Mouse (Mus musculus): ENCODE results near the gene Ifi44. TPM values are rescaled to one million over a fixed set of nuclear protein-coding genes. Genes with fewer than 3 reads are reported as not detected.

The Ifi44 gene
- polyA plus RNA-seq (2015; fragmentation: Nextera tagmentation; extraction: Ambion mirVana): 0.50 and 0.56 TPM in 2 replicates

DNA sequence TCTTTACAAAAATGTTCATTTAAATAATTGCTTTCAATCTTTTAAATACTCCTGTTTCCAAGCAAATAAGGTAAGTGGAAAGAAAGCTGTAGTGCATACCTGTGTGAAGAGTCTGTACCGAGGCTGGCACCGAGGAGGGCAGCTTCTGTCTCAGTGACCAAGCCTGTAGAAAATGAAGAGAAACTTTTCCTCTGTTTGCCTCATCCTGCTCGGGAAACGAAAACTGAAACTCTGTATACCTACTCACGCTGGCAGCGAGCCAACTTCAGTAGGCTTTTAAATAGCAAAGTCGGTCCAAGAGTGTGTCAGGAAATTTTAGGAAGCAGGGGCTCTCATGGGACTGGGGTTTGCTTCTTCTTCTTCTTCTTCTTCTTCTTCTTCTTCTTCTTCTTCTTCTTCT lies at the start of gene Ifi44:
Gene Ifi44 (minus strand): TSS at position 224 of the 400 bp plus-strand sequence.
- Histone ChIP-seq H3K27me3 (ENCODE audit: control insufficient read depth, insufficient read depth, low read length) (no peaks in the 10 kb centered on the region), H3K9me3 (ENCODE audit: control insufficient read depth, low read length) (no peaks in the 10 kb centered on the region), H3K4me1 (replicated peaks; ENCODE audit: control insufficient read depth, insufficient read depth) (no peaks in the 10 kb centered on the region), H3K36me3 (ENCODE audit: control insufficient read depth, insufficient read depth, low read length) (no peaks in the 10 kb centered on the region), H3K4me3 (ENCODE audit: low read depth, low read length) (peak within 1 kb of the TSS; percentile 24), H3K27ac (replicated peaks) (no peak within 1 kb of the TSS), H3K4me2 (replicated peaks; ENCODE audit: low read depth) (peak within 1 kb of the TSS; percentile 28), H3K9ac (ENCODE audit: low read length) (no peak within 1 kb of the TSS)
- WGBS: 28% methylated on average over 7 of the region's 7 CpGs
- TF ChIP-seq CTCF (IDR thresholded peaks at IDR 0.05; ENCODE audit: low read depth): no peak
- DNase-seq (ENCODE audit: low spot score) (peak; percentile 22), ATAC-seq (ENCODE audit: low FRiP score, low TSS enrichment) (no peak)

DNA sequence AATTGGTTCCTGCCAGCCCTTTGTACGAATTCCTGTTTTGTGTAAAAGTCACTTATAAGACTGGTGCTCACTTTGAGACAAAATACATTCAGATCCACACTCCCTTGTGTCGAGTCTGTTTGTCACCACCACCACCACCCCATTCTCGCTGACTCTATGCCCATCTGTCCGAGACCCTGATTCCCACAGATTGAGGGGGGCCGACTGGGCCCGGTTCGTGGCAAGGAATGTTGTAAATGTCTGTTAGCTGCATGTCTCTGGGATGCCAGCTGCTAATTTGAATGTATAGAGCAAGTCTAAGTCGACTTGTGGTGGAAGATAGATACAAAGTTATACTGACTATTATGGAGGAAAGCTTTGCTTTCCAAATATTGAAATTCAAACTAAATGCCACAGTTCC lies 38.9 kb upstream of the Ifi44 start:
- Histone ChIP-seq H3K9ac (ENCODE audit: low read length) (no peak overlapping the region), H3K27me3 (ENCODE audit: control insufficient read depth, insufficient read depth, low read length) (no peaks in the 10 kb centered on the region), H3K9me3 (ENCODE audit: control insufficient read depth, low read length) (no peaks in the 10 kb centered on the region), H3K36me3 (ENCODE audit: control insufficient read depth, insufficient read depth, low read length) (no peaks in the 10 kb centered on the region), H3K4me2 (replicated peaks; ENCODE audit: low read depth) (no peak overlapping the region), H3K4me1 (replicated peaks; ENCODE audit: control insufficient read depth, insufficient read depth) (no peaks in the 10 kb centered on the region), H3K27ac (replicated peaks) (no peak overlapping the region), H3K4me3 (ENCODE audit: low read depth, low read length) (no peak overlapping the region)
- TF ChIP-seq EP300 (optimal IDR thresholded peaks at IDR 0.05) (no peak), CTCF (IDR thresholded peaks at IDR 0.05; ENCODE audit: low read depth) (no peak)
- WGBS: 79% methylated on average over 8 of the region's 8 CpGs
- no peak for DNase-seq (ENCODE audit: low spot score)
- no peak for ATAC-seq (ENCODE audit: low FRiP score, low TSS enrichment)

DNA sequence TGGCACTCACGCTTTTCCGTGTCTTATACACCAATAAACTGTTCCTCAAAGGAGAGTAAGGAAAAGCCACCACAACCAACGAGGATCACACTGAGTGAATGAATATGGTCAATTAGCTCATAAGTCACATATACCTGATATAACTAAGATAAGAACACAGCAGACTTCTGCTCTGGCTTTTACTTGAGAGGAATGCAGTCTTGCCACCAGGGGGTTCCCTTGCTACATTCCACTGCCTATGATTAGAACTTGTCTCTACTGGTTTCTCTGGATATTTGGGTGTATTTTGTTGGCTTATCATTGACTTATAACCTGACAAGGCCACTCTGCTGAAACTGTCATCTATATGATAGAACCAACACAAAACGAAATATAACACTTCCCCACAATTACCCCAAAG lies 25.3 kb upstream of the Ifi44 start:
- ATAC-seq (ENCODE audit: low FRiP score, low TSS enrichment): no peak
- DNase-seq (ENCODE audit: low spot score): peak; percentile 41
- no peak overlapping the region for H3K4me2 ChIP-seq (replicated peaks; ENCODE audit: low read depth)

DNA sequence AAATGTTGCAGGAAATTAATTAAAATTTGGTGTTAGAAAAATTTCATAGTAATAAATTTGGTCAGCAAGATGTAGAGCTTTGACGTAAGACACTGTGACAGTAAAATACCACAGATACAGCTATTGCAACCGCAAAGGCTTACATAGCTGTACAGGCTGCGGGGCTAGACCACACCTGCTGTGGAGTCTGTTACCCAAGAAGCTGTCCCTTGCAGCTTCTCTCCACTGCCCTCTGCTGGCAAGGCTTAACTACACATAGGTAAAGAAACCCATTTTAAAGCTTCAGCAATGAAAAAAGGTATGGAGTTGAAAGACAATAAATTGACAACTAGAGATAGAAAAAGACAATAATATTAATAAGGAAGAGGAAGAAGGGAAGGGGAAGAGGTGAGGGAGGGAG lies 21.3 kb upstream of the Ifi44 start:
- ATAC-seq (ENCODE audit: low FRiP score, low TSS enrichment) (0 out of 2 replicates have a peak, but pooled peaks have one; percentile 32), DNase-seq (ENCODE audit: low spot score) (peak; percentile 56)
- Histone ChIP-seq H3K4me2 (replicated peaks; ENCODE audit: low read depth) (no peak overlapping the region), H3K4me1 (replicated peaks; ENCODE audit: control insufficient read depth, insufficient read depth) (no peaks in the 10 kb centered on the region), H3K27ac (replicated peaks) (no peak overlapping the region), H3K9ac (ENCODE audit: low read length) (no peak overlapping the region), H3K36me3 (ENCODE audit: control insufficient read depth, insufficient read depth, low read length) (no peaks in the 10 kb centered on the region), H3K27me3 (ENCODE audit: control insufficient read depth, insufficient read depth, low read length) (no peaks in the 10 kb centered on the region), H3K4me3 (ENCODE audit: low read depth, low read length) (no peak overlapping the region), H3K9me3 (ENCODE audit: control insufficient read depth, low read length) (no peaks in the 10 kb centered on the region)
- WGBS: 46% methylated on average over 3 of the region's 3 CpGs
- TF ChIP-seq EP300 (optimal IDR thresholded peaks at IDR 0.05) (no peak), CTCF (IDR thresholded peaks at IDR 0.05; ENCODE audit: low read depth) (peak; percentile 88)

More for the DNA sequence above, 25.3 kb upstream of the Ifi44 start:
- no peak overlapping the region for H3K9ac ChIP-seq (ENCODE audit: low read length)
- no peak overlapping the region for H3K27ac ChIP-seq (replicated peaks)
- WGBS: 67% methylated on average over 4 of the region's 4 CpGs
- H3K27me3 ChIP-seq (ENCODE audit: control insufficient read depth, insufficient read depth, low read length): no peaks in the 10 kb centered on the region
- H3K36me3 ChIP-seq (ENCODE audit: control insufficient read depth, insufficient read depth, low read length): no peaks in the 10 kb centered on the region
- H3K4me3 ChIP-seq (ENCODE audit: low read depth, low read length): no peak overlapping the region
- TF ChIP-seq EP300 (optimal IDR thresholded peaks at IDR 0.05) (no peak), CTCF (IDR thresholded peaks at IDR 0.05; ENCODE audit: low read depth) (peak; percentile 87)
- no peaks in the 10 kb centered on the region for H3K4me1 ChIP-seq (replicated peaks; ENCODE audit: control insufficient read depth, insufficient read depth)
- H3K9me3 ChIP-seq (ENCODE audit: control insufficient read depth, low read length): no peaks in the 10 kb centered on the region

DNA sequence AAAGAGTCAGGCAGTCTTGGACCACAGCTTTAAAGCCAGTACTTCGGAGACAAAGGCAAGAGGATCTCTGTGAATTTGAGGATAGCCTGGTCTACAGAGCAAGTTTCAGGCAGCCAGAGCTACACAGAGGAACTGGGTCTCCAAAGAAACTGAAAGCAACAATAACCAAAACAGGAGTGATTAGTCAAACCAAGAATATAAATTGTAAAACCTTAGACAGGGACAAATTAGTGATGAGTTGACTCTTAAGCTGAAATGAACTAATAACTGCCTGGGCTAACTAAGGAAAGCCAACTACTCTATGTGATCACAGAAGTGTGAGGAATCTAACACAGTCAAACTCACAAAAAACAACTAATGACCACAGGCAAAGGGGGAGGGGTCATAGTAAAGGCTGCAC lies 1.2 kb downstream of the Ifi44 start:
- no peaks in the 10 kb centered on the region for H3K36me3 ChIP-seq (ENCODE audit: control insufficient read depth, insufficient read depth, low read length)
- H3K4me3 ChIP-seq (ENCODE audit: low read depth, low read length): no peak overlapping the region
- DNase-seq (ENCODE audit: low spot score) (no peak), ATAC-seq (ENCODE audit: low FRiP score, low TSS enrichment) (no peak)
- WGBS: 91% methylated on average over 1 of the region's 1 CpGs
- no peak overlapping the region for H3K4me2 ChIP-seq (replicated peaks; ENCODE audit: low read depth)
- H3K9ac ChIP-seq (ENCODE audit: low read length): no peak overlapping the region
- no peak for TF ChIP-seq CTCF (IDR thresholded peaks at IDR 0.05; ENCODE audit: low read depth)
- H3K27me3 ChIP-seq (ENCODE audit: control insufficient read depth, insufficient read depth, low read length): no peaks in the 10 kb centered on the region
- no peaks in the 10 kb centered on the region for H3K9me3 ChIP-seq (ENCODE audit: control insufficient read depth, low read length)
- no peak overlapping the region for H3K27ac ChIP-seq (replicated peaks)
- no peaks in the 10 kb centered on the region for H3K4me1 ChIP-seq (replicated peaks; ENCODE audit: control insufficient read depth, insufficient read depth)

DNA sequence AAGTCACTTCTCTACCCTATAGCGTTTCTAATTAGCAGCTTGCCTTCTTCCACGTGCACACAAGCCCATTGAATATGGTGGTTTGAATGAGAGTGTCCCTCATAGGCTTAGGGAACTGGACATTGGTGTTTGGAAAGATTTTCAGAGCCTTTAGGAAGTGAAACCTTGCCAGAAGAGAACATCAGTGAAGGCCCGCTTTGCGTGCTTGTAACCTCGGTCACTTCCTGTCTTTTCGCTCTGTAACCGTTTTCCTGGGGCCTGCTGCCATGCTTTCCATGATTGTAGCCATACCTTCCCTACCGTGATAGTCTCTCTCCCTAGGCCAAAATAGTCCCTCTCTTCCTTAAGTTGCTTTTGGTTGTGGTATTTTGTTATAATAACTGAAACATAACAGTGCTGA lies 3.7 kb downstream of the Ifi44 start:
- DNase-seq (ENCODE audit: low spot score) (no peak), ATAC-seq (ENCODE audit: low FRiP score, low TSS enrichment) (no peak)
- WGBS: 88% methylated on average over 8 of the region's 8 CpGs
- Histone ChIP-seq H3K27me3 (ENCODE audit: control insufficient read depth, insufficient read depth, low read length) (no peaks in the 10 kb centered on the region), H3K4me3 (ENCODE audit: low read depth, low read length) (no peak overlapping the region), H3K27ac (replicated peaks) (no peak overlapping the region), H3K9me3 (ENCODE audit: control insufficient read depth, low read length) (no peaks in the 10 kb centered on the region), H3K36me3 (ENCODE audit: control insufficient read depth, insufficient read depth, low read length) (no peaks in the 10 kb centered on the region), H3K4me1 (replicated peaks; ENCODE audit: control insufficient read depth, insufficient read depth) (no peaks in the 10 kb centered on the region), H3K9ac (ENCODE audit: low read length) (no peak overlapping the region), H3K4me2 (replicated peaks; ENCODE audit: low read depth) (no peak overlapping the region)
- TF ChIP-seq CTCF (IDR thresholded peaks at IDR 0.05; ENCODE audit: low read depth) (no peak), EP300 (optimal IDR thresholded peaks at IDR 0.05) (no peak)

Data from stomach, postnatal 0 days (tissue).